Mouse (Mus musculus): ENCODE results near the gene Itgae.

The Itgae gene

GRCm38 (mm10) chr11:73148209-73148608 lies 57.8 kb downstream of the Itgae start:
- no peak for DNase-seq

DNA sequence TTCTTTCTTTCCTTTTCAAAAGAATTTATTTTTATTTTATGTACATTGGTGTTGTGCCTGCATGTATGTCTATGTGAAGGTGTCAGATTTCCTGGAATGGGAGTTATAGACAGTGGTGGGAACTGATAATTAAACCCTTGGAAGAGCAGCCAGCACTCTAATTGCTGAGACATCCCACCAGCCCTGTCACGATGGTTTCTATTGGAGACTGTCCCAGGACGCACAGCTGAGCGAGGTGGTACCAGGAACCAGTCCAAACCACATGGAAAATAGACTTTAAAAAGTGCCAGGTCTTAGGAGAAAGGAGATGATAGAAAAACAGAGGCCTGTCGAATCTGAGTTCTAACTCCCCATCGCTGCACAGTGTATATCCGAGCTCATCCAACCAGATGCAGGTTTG lies 64.7 kb downstream of the Itgae start:
- DNase-seq = no peak

DNA sequence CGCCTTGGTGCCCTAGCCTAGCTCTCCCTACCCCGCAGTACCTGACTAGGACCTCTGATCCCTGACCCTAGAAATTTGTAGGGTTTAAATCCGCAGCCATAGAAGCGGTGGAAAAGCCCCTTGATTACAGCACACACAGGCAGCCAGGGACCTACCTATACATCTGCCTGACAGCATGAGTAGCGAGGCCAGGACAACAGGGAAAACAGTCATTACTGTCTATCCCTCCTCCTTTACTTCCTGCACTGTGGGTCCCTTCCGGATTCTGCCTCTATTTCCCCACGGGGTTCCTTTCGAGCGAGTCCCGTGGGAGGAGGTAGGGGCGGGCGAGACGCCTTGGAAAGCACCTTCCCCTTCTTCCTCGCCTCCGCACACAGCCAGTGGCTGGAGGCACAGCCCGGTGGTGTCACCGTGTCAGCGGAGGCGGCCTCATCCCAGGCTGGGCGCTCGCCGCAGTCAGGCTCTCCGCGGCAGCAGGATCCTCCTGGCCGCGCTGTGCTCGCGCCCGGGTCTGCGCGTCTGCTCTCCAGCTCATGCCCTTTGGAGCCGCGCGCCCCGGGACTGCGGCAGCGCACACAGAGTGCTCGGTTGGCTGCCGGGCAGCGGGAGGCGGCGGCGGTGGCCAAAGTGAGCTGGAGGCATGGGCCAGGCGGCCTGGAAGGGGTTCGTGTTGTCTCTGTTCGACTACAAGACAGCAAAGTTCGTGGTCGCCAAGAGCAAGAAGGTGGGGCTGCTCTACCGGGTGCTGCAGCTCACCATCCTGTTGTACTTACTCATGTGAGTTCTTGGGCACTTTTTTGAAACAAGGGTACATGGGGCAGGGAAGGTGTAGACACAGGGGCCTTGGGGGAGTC lies 69.8 kb downstream of the Itgae start, which contains the start of gene P2rx5:
TSS of gene P2rx5 (plus strand) at position 465 of the 854 bp plus-strand sequence.
- DNase-seq = no peak

- no peak for DNase-seq
These were observed 70.4 kb downstream of the Itgae start for GRCm38 (mm10) chr11:73160811-73161200.

- DNase-seq = no peak
These were observed 71.2 kb downstream of the Itgae start for GRCm38 (mm10) chr11:73161616-73162015.

- no peak for DNase-seq
These were observed 71.9 kb downstream of the Itgae start for GRCm38 (mm10) chr11:73162284-73162683.

DNA sequence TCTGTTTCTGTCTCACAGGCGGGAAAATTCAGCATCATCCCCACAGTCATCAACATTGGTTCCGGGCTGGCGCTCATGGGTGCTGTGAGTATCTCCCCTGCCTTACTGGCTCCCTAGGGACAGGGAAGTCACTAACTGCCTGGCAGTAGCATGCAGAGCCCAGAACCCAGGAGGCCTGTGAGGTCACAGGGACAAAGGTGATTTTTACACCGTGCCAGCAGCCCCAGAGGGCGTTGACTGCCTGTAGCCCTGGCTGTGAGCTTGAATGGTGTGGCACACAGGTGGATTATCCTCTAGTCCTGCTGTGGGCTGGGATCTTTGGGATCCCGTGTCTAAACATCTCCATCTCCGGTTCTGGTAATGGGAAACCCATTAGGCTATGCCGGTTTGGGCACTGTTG lies 77.7 kb downstream of the Itgae start:
- no peak for DNase-seq

DNA sequence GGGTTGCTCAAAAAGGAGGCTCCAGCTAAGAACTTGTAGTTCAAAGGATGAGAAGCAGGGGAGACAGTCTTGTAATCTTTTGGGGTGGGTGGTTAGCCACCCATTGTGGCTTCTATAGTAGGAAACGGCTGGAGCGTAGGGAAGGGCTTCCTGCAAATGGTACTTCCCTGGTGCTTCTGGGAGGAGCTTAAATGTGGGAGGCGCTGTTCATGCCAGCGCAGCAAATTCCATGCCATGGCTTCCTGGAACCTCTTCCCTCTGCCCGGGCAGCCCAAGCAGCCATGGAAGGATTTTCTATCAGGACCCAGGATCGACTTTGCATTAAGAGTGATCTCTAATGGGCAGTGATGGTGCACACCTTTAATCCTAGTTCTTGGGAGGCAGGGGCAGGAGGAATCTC lies 78.2 kb downstream of the Itgae start:
- DNase-seq = no peak

DNA sequence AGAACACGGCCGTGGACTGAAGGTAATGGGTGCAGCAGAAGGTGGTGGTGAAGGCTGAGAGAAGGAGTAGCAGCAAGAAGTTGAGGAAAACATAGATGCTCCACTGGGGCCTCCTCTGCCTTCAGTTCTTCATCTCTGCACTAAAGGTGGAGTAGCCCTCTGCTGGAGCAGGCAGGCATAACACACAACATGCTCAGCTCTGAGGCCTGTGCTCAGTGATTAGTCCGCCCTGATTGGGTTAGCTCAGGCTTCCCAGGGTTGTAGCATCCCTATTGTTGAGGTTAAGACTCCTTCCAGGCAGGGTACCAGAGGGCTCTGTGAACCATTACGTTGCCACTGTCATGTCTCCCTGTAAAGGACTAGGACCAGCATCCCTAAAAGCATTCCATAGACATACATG lies 78.8 kb downstream of the Itgae start:
- DNase-seq = no peak

DNA sequence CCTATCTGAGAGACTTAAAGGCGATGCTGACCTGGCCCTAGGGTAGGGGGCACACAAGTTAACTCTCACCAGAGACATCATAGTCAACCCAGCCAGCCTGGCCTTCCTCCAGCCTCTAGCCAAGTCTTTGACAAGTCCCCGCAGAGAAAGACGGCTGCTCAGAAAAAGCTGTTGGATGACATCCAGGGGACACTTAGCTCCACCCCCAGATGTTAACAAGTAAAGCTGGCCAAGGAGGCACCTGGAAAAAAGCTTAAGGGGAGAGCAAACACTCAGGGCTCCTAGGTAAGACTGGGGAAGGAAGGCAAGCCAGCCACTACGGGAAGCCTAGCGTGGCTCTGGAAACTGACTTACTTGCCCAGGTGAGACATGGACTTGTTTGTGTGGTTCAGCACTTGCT lies 81.8 kb downstream of the Itgae start:
- DNase-seq = no peak

DNA sequence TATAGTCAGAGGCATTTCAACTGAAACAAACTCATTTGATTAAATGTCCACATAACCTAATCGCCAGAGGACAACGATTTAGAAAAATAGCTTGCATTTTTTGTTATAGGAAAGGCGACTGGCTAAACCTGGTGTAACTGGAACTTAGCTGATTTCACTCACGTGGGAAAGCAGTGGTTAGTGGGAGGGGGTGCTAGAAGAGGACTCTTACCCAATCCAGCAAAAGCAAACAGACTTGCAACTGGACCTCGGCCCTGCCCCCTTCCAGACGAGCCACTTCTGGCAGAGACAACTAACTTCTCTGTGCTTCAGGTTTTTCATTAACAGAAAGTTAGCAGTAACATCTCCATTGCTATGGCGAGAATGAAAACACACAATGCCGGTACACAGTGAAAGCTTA lies 85.2 kb downstream of the Itgae start:
- no peak for DNase-seq

DNA sequence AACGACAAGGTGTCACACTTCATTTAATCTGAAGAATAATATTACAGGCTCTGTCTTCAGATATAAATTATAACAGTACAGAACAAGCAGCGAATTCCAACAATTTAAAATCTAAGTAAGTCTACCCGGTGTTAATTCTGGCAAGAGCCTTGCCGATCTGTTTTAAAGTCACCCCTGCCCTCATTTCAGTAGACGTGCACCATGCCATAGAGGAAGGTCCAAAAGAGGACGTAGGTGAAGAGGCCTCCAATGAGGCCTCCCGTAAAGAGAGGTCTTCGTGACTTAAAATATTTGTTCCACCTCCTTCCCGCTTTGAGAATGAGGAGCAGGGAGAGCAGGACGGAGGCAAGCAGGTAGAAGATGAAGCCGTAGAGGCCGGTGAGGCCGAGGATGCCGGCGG lies 85.8 kb downstream of the Itgae start:
- no peak for DNase-seq

GRCm38 (mm10) chr11:73176608-73177508 lies 86.5 kb downstream of the Itgae start, which contains the start of the genes Emc6 and Tax1bp3:
Emc6 (minus strand) TSS chr11:73177037.
Tax1bp3 (plus strand) TSS chr11:73177083.
- peak; percentile 94 for DNase-seq

- DNase-seq = no peak
These were observed 87.1 kb downstream of the Itgae start for GRCm38 (mm10) chr11:73177509-73177875.

DNA sequence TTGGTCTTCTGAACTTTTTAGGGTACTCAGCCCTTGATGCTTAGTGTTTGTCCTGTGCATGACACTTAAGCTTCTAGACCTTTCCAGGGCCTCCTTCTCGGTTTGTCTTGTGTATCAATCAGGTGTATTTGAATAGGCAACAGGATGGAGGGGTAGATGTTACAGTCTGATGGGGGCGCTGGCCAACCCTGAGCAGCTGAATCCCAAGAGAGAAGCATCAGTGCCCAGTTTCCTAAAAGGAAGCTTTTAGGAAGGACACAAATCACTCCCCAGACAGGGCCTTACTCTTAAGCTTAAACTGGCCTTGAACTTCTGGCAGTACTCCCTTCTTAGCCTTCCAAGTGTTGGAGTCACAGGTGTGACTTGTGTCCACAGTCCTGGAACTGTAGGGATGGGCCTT lies 87.5 kb downstream of the Itgae start:
- DNase-seq = no peak

- no peak for DNase-seq
These were observed 95.7 kb downstream of the Itgae start for GRCm38 (mm10) chr11:73185872-73186615.

DNA sequence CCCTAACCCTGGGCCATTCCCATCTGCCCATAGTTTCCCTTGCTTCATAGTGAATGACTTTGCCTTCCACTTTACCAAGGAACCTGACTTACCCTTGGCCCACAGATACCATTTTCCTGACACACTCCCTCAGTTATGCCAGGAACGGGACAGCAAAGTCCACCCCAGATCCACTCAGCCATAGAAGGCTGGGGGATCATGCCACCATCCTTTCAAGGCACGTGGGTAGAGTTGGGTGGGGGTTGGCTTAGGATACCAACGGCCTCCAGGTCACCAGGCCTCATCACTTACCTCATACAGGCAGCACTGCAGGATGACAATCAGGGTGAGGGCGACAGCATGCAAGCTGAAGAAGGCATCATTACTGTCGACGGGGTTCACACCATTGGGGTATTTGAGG lies 96.8 kb downstream of the Itgae start:
- no peak for DNase-seq

- peak; percentile 60 for DNase-seq
These were observed 102.7 kb downstream of the Itgae start for GRCm38 (mm10) chr11:73193047-73193446.

DNA sequence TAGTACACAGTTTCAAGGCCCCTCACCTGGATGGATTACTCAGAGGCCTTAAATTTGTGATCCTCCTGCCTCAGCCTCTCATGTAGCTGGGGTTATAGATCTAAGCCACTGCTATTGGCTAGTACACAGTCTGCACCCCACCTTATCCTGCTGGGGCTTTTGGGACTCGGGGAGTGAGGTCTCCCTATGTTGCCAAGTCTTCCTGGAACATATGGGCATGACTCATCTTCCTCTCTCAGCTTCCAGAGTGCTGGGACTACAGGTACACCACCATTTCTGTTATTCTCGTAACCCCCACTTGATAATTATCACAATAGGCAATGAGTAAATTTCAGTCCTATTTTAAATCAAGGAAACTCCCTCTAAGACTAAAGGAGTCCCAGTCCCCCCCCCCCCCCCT lies 104.1 kb downstream of the Itgae start:
- DNase-seq = no peak

Data from cerebellum, adult 8-10 months (tissue).